Mouse (Mus musculus): ENCODE measurements around the gene Hic2.

Hic2 gene

GRCm38 (mm10) chr16:17233702-17234498 is 528 bp downstream of the Hic2 start:
- DNase-seq (ENCODE audit: low spot score in 2 of 2) = peak in 1 of 2 experiments; percentile 16

GRCm38 (mm10) chr16:17234499-17234895 is 1.1 kb downstream of the Hic2 start:
- DNase-seq (ENCODE audit: low spot score in 2 of 2) = no peak

GRCm38 (mm10) chr16:17234916-17235665 is 1.7 kb downstream of the Hic2 start:
- DNase-seq (ENCODE audit: low spot score in 2 of 2) = no peak

- DNase-seq (ENCODE audit: low spot score in 2 of 2) = no peak
Measured at GRCm38 (mm10) chr16:17237634-17238033, 4.3 kb downstream of the Hic2 start.

GRCm38 (mm10) chr16:17239409-17239808 is 6.0 kb downstream of the Hic2 start:
- no peak for DNase-seq (ENCODE audit: low spot score in 2 of 2)

GRCm38 (mm10) chr16:17243731-17244130 is 10.4 kb downstream of the Hic2 start:
- no peak for DNase-seq (ENCODE audit: low spot score in 2 of 2)

- no peak for DNase-seq (ENCODE audit: low spot score in 2 of 2)
Measured at GRCm38 (mm10) chr16:17244996-17245395, 11.6 kb downstream of the Hic2 start.

GRCm38 (mm10) chr16:17247727-17248126 is 14.4 kb downstream of the Hic2 start:
- DNase-seq (ENCODE audit: low spot score in 2 of 2) = no peak

GRCm38 (mm10) chr16:17249135-17249534 is 15.8 kb downstream of the Hic2 start:
- DNase-seq (ENCODE audit: low spot score in 2 of 2) = no peak

- DNase-seq (ENCODE audit: low spot score in 2 of 2) = no peak
Measured at GRCm38 (mm10) chr16:17251539-17251938, 18.2 kb downstream of the Hic2 start.

GRCm38 (mm10) chr16:17252086-17252726 is 18.8 kb downstream of the Hic2 start:
- DNase-seq (ENCODE audit: low spot score in 2 of 2) = no peak

GRCm38 (mm10) chr16:17252841-17253240 is 19.5 kb downstream of the Hic2 start:
- DNase-seq (ENCODE audit: low spot score in 2 of 2) = no peak

GRCm38 (mm10) chr16:17254005-17254597 is 20.7 kb downstream of the Hic2 start:
- DNase-seq (ENCODE audit: low spot score in 2 of 2) = no peak

GRCm38 (mm10) chr16:17255270-17255669 is 21.9 kb downstream of the Hic2 start:
- DNase-seq (ENCODE audit: low spot score in 2 of 2) = no peak

GRCm38 (mm10) chr16:17257359-17257821 is 24.0 kb downstream of the Hic2 start:
- no peak for DNase-seq (ENCODE audit: low spot score in 2 of 2)

- DNase-seq (ENCODE audit: low spot score in 2 of 2) = no peak
Measured at GRCm38 (mm10) chr16:17258917-17259316, 25.5 kb downstream of the Hic2 start.

- no peak for DNase-seq (ENCODE audit: low spot score in 2 of 2)
Measured at GRCm38 (mm10) chr16:17261341-17261740, 28.0 kb downstream of the Hic2 start.

- DNase-seq (ENCODE audit: low spot score in 2 of 2) = no peak
Measured at GRCm38 (mm10) chr16:17266113-17266512, 32.7 kb downstream of the Hic2 start.

GRCm38 (mm10) chr16:17267937-17268336 is 34.6 kb downstream of the Hic2 start:
- DNase-seq (ENCODE audit: low spot score in 2 of 2) = no peak

GRCm38 (mm10) chr16:17269872-17270271 is 36.5 kb downstream of the Hic2 start:
- DNase-seq (ENCODE audit: low spot score in 2 of 2) = no peak

GRCm38 (mm10) chr16:17271124-17271523 is 37.8 kb downstream of the Hic2 start:
- DNase-seq (ENCODE audit: low spot score in 2 of 2) = peak in 1 of 2 experiments; percentile 33

GRCm38 (mm10) chr16:17271856-17272255 is 38.5 kb downstream of the Hic2 start:
- no peak for DNase-seq (ENCODE audit: low spot score in 2 of 2)
